Mouse (Mus musculus) kidney, adult 8-10 months (tissue): ENCODE results near the gene Ctdspl.

Source experiments
- DNase-seq, 2 experiments: peaks; one replicate each; pipeline ENCODE4 v3.0.0; 2022

Gene Ctdspl

GRCm38 (mm10) chr9:118950061-118950460, 23.8 kb downstream of the Ctdspl start:
- no peak for DNase-seq

DNA sequence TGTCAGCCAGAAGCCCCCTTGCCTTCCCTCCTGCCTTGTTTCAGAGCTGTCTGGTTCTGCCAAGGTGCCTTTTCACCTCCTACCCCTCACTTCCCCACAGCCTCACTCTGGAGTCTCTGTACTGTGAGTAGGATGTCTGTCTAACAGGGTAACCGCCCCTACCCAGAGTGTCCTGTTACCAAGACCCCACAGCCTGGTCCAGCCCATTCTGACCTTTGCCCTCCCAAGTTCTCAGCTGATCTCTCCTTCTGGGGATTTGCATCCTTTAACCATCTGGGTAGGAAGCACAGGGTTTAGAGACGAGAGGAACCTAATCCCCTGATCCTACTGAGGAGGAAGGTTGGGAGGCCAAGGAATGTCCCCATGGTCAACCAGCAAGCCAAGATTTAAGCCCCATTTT, 24.5 kb downstream of the Ctdspl start:
- no peak for DNase-seq

DNA sequence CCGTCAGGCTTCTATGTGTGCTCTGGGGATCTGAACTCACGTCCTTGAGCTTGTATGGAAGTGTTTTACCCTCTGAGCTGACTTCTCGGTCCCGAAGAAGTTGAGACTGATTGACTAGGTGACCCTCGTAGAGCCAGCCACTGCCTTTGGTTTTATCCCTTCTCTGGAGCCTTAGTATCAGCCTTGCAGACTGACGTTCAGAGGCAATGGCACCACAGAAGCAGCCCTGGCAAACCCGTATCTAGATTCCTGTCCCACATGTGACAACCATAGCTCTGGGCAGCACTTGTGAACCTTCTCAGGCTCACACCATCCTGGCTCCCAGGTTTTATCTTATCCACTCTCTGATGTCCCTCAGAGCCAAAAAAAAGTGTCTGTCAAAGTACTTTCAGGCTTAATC, 25.1 kb downstream of the Ctdspl start:
- DNase-seq = no peak

DNA sequence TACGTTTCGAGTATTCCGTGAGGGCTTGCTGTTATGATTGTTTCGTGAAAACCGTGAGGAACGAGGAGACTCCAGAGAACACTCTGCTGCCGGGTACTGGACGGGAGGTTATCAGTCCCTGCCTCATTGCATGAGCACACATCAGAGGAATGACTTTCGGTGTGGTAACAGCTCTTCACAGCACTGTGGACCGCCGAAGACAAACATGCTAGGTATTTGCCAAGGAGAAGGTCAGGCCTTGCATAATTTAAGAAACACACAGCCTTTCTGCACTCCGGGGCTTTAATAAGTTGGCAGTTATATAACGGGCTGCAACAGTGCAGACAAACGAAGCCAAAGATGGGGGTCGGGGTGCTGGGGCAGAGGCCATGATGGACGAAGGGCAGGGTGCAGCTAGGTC, 25.9 kb downstream of the Ctdspl start:
- peak in 1 of 2 experiments; percentile 71 for DNase-seq

DNA sequence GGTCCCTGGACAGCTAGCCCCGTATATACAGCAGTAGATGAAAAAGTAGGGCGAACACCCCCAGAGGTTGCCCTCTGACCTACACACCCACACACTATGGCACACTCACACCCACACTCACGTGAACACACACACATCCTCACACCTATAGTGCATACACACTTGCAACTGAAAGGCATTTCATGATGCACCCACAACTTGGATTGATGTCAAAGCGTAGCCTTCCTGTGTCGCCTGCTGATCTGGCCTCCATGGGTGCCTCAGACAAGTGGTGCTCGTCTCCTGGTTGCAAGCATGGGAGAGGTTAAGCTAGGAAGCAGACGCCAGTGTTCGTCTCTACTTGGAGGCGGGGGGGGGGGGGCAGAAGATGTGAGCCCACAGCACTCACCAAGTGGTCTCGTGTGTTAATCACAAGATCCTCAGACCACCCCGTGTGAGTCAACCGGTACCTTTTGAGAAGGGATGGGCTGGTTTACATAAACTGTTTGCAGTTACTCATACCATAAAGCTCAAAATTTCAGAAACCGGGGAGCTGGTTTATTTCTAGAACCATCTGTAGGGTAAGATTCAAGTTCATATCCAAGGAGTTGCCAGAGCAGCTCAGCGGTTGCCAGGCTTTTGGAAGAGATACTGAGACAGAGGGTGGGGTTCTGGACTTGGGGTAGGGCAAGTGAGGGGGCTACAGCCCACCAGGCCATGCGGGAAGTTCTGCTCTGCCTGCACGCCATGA, 27.4 kb downstream of the Ctdspl start:
- no peak for DNase-seq

DNA sequence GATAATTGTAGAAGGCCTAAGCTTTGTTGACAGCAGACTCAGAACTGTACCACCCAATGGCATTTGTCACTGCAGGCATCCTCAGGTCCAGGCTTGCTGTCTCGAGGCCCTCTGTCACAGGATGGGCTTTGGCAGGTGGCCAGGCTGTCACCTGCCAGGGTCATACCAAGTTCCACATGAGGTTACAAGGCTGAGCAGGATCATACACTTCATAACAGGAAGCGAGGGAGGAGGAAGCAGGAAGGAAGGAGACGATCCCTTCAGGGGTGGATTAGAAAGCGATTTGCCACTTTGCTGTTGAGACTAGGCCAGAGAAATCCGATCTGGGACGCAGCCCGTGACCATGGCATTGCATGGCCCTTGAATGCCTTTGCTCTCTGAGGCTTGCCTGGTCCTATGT, 32.5 kb downstream of the Ctdspl start:
- peak; percentile 42 to 50 for DNase-seq

- peak; percentile 62 to 67 for DNase-seq
These were observed 34.3 kb downstream of the Ctdspl start for GRCm38 (mm10) chr9:118960415-118961091.

DNA sequence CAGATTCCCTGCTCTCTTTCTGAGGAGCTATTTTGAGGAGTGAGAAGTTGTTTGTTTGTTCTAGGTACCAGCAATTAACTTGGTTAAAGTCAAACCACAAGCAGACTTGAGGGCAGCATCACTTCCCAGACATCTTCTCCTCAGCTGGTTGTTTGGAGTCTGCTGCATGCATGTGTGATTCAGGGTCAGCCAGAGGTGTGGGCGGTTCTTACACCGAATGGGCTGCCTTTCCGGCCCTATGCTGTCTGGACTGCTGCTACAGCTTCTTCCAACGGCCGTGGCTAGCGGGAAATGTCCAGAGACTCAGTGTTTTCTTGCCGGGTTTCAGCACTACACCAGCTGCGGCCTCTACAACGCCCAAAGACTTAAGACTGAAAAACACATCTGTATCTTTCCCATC, 36.9 kb downstream of the Ctdspl start:
- DNase-seq = no peak

- no peak for DNase-seq
These were observed 38.2 kb downstream of the Ctdspl start for GRCm38 (mm10) chr9:118964263-118965034.

DNA sequence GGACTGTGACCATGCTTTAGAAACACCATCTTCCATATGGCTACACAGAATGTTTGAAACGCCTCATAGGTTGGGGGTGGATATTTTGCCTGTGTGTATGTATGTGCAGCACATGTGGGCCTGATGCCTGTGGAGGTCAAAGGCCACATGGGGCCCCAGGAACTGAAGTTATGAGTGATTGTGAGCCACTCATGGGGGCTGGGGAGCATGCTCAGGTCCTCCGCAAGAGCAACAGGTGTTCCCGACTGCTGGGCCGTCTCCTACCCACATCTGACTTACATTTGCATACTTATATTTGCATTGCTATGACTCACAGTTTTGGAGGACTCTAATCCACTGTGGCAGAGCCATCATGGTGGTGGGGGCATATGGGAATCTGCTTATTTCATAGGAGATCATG, 43.6 kb downstream of the Ctdspl start:
- DNase-seq = no peak

DNA sequence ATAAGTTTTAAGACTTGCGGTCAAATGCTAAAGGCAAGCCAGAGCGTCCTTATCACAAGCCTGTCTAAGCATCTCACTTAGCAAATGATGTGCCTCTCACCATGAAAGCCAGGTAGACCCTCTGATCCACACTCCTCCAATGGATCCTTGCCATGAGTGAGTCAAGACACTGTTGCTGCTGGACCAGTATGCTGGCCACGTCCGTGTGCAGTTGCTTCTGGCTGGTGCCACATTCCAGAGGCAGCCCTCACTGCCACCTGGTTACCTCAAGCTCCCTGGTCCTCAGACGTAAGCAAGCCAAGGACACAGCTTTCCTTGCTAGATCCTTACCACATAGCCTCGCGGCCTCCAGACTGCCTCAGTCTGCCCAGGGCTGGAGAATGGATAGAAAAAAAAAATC, 46.8 kb downstream of the Ctdspl start:
- no peak for DNase-seq

DNA sequence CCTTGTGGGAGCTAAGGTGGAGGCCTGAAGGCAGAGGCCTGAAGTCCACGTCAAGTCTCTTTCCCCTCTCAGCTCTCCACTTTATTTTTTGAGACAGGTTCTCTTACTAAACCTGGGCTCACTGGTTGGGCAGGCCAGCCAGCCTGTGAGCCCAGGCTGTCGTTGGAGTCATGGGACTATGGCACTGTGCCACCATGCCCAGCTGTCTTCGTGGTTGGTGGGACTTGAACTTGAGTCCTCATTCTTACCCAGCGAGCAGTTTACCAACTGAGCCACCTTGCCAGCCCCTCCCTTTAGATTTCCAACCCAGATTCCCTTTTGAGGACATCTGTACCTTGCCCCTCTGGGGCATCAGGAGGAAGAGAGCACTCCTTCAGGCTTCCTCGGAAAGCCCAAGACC, 47.3 kb downstream of the Ctdspl start:
- DNase-seq = no peak

DNA sequence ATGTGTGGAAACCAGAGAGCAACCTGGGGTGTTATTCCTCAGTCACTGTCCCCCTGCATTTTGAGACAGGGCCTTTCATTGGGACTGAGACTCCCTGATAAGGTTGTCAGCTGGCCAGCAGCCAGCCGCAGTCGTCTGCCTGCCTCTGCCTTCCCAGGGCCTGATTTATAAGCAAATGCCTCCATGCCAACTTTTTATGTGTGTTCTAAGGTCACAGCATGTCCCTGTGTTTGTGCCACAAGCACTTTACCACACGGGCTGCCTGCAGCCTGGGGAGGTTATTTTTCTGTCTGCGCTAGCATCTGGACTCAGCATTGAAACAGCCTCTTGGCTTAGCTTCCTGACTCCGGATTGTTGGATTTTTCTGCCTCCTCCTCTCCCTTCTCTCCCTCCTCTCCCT, 47.9 kb downstream of the Ctdspl start:
- DNase-seq = peak; percentile 67 to 71

DNA sequence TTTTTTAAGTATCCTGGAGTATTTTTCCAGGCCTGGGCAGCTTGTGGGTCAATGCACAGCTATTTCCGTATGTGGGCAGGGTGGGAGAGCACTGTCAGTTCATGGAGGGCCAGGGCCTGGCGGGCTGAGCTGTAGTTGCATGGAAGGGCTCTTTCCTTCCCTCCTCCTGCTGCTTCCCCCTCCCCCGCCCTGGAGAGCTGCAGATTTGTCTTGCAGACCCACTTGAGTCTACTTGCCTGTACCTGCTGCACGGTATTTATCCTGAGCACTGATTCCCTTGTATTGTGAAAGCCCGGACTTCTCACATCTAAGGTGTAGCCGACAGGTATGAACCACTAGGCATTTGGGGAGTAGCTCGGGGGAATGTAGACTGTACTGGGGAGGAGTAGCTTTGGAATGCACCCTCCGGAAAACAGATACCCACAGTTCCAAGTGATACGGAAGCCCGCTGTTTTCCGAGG, 49.0 kb downstream of the Ctdspl start:
- DNase-seq = peak in 1 of 2 experiments; percentile 36

GRCm38 (mm10) chr9:118975758-118976157, 49.5 kb downstream of the Ctdspl start:
- no peak for DNase-seq

- DNase-seq = no peak
These were observed 50.3 kb downstream of the Ctdspl start for GRCm38 (mm10) chr9:118976561-118976960.

DNA sequence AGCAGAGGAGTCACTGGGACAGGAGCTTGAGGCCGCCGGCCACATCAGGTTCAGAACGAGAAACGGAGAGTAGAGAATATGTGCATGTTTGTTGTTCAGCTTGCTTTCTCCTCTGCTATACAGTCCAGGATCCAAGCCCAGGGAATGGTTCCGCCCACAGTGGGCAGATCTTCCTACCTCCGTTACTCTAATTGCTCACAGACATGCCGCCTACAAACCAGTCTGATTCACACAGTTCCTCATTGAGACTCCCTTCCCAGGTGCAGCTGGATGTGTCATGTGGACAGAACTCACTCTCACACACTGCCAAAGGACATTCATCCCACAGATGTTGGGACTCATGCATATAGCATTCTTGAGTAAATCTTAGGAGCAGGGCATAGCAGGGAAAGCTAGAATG, 51.2 kb downstream of the Ctdspl start:
- no peak for DNase-seq

- DNase-seq = no peak
These were observed 54.2 kb downstream of the Ctdspl start for GRCm38 (mm10) chr9:118980411-118980823.

DNA sequence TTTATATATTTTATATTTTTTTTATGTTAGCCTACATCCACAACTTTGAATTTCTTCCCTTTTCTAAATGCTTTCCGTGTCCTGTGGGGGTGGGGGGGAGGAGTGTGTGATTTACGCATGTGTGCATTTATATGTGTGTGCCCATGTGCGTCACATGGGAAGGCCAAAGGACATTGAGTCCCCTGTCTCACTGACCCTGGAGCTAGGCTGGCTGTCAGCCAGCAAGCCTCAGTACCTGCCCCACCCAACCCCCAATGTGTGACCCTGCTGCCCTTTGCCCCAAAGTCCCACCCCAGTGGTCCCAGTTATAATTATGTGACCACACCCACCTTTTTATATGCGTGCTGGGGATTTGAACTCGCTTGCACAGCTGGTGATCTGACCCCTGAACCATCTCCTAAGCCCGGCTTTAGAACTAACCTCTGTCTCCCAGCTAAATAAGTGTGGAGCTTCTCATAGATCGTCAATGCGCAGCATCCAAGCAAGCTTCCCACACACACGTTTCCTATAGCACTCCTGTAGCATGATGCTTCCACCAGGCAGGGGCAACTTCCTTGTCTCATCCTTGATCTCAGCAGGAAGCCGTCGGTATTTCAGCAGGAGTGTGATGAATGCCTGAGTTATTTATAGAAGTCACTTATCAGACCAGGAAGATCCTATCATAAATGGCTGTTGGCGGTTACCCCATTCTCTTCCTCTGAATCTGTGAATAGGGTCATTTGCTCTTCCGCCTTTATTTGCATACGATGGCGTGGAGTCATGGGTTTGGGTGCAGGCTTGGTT, 58.6 kb downstream of the Ctdspl start:
- no peak for DNase-seq

DNA sequence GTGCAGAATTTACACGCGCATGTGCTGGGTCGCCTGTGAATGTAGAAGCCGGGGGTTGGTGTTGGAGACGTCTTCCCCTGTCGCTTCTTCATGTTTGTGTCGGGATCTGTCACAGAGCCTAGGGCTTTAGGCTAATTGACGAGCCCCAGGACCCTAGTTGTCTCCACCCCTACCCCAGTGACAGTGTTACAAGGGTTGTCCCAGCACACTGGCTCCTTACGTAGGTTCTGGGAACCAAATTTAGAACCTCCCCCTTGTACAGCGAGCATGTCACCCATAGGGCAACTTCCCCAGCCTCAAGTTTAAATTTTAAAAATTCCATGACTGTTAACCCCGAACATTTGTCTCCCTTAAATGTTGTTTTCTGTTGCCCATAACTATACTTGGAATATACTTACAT, 60.0 kb downstream of the Ctdspl start:
- no peak for DNase-seq

DNA sequence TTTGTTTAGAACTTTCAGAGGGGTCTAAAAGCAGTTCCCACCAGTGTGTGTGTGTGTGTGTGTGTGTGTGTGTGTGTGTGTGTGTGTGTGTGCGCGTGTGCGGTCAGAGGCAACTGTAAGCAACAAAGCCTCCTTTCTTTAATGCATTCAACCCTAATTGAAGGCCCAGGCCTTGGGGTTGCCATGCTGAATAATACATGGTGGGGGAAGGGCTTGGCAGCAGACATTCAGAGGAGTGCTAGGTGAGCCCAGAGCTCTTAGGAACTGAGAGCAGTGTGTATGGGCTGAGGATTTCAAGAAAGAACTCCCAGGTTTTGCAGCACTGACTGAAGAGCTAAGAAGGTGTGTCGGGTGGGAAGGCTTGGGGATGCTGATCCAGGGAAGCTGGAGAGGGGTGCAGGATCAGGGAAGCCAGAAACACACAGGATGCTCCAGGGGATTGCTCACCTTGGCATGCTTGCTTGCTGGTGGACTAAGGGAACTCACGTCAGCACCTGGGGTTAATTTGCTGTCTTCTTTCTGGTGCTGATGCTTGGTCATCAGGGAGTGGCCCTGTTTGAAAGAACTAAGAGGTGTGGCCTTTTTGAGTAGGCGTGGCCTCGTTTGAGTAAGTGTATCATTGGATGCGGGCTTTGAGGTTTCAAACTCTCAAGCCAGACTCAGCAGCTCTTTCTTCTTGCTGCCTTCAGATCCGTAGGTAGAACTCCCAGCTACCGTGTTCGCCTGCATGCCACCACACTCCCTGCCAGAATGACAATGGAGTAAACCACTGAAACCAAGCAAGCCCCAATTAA, 62.7 kb downstream of the Ctdspl start:
- DNase-seq = no peak

DNA sequence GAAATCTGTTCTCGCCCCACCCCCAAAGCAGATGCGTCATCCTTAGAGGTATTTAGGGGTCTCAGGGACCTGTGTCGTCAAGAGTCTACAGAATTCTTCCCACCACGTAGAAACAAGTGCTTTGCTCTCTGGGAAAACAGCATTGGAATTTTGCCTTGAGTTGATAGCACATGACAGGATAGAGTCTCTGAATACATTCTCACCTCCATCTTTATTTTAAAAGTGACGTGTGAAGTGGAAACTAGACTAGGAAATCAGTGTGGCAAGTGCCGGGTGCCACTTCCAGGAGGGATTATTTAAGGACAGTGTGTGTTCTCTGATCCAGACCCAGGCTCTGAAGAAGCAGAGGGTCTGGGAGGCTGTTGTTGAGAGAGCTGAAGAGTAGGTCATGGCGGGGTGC, 64.2 kb downstream of the Ctdspl start:
- no peak for DNase-seq
